21 mouse cellular contexts compared by ENCODE assay signal in the genomic region with DNA sequence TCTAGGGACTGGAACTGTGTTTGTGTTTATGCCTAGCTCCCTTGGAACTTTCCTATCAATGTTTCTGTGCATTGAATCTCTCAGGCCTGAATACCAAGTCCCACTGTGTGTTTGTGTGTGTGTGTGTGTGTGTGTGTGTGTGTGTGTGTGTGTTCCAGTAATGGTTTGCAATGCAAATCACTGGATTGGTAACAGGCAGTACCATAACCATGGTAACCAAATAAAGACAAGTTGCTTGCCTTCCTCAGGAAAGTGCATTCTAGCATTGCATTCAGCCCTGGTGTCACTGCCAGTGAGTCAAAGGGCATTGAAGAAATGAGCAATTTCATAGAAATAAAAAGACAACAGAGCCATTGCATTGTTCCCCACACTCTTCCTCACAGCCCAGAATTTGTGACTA. TPM values are rescaled to one million over a fixed set of nuclear protein-coding genes. Genes with fewer than 3 reads are reported as not detected.
"Had no signal": no experiment of that assay in that cellular context is flagged by ENCODE, and none has a peak within 500 bp of the region (broad histone marks: within the 10 kb centered on the region; RNA-seq: fewer than 3 reads in every experiment).

No protein-coding gene starts in this region.

- H3K9me3 ChIP-seq: limb, embryonic 15.5 days; liver, embryonic 12.5 days; megakaryocyte, embryonic 14.5 days; stomach, embryonic 15.5 days had no signal

- H3K4me3 ChIP-seq: limb, embryonic 15.5 days; liver, embryonic 12.5 days; megakaryocyte, embryonic 14.5 days; stomach, embryonic 15.5 days had no signal

- H3K4me2 ChIP-seq: limb, embryonic 15.5 days; liver, embryonic 12.5 days; lung, embryonic 14.5 days; stomach, embryonic 15.5 days had no signal

- H3K27ac ChIP-seq: kidney, postnatal 0 days; limb, embryonic 15.5 days; liver, embryonic 12.5 days; macrophage; stomach, embryonic 15.5 days had no signal

- H3K36me3 ChIP-seq: limb, embryonic 15.5 days; liver, embryonic 12.5 days; stomach, embryonic 15.5 days had no signal

- ATAC-seq: liver, embryonic 12.5 days had no signal

- H3K27me3 ChIP-seq: limb, embryonic 15.5 days; liver, embryonic 12.5 days; megakaryocyte, embryonic 14.5 days; stomach, embryonic 15.5 days had no signal

- DNase-seq: kidney, adult 9 months; kidney, postnatal 36 days; layer of hippocampus, adult 9-11 months; layer of hippocampus, postnatal 36 days; lung, embryonic 14.5 days; lung, postnatal 14 days; right cerebral cortex, postnatal 14 days; thymus, adult 2 months; thymus, postnatal 25 days had no signal

- H3K4me1 ChIP-seq: limb, embryonic 15.5 days; liver, embryonic 12.5 days; megakaryocyte, embryonic 14.5 days; stomach, embryonic 15.5 days had no signal

- H3K9ac ChIP-seq: limb, embryonic 15.5 days; liver, embryonic 12.5 days; lung, embryonic 14.5 days; stomach, embryonic 15.5 days had no signal

RNA-seq across cellular contexts. Expression of a gene that starts 15.9 kb away (rescaled TPM):
- total RNA-seq: midbrain, postnatal 0 days had no signal
- polyA plus RNA-seq: limb, embryonic 11.5 days; liver, embryonic 12.5 days; liver, embryonic 16.5 days; lung, embryonic 14.5 days; macrophage; midbrain, postnatal 0 days; neural tube, embryonic 11.5 days; spleen, adult 2 months; testis, adult 2 months had no signal
